Mouse (Mus musculus) heart, embryonic 14.5 days (tissue): ENCODE measurements around the gene Sars. TPM values are rescaled to one million over a fixed set of nuclear protein-coding genes. Genes with fewer than 3 reads are reported as not detected.
A peak's percentile ranks its signal among the peaks of the same experiment; 100 is the strongest.

Experiments used
- ATAC-seq: fragments of 200-750 bp; cut with Nextera tagmentation; 2 replicates; pipeline ENCODE4 v1.8.0; 2017; ENCODE audit warnings: low read depth, moderate TSS enrichment; ENCODE audit not compliant: insufficient number of reproducible peaks, insufficient read depth, low FRiP score
- H3K27ac ChIP-seq, 2 experiments: fragments of 200-500 bp in 1 of 2; fragments of 300-500 bp in 1 of 2; sonication (generic) in 1 of 2; replicated peaks in 1 of 2; 2 replicates each; pipeline ENCODE4 v1.5.1; 2012 to 2014; ENCODE audit warnings: low read depth in 2 of 2, low read length in 2 of 2, control low read depth in 1 of 2, mild to moderate bottlenecking in 1 of 2, mixed read lengths in 1 of 2; ENCODE audit not compliant: control insufficient read depth in 1 of 2, insufficient read depth in 1 of 2
- H3K27me3 ChIP-seq: fragments of 300-500 bp; sonication (generic); 2 replicates; pipeline ENCODE4 v1.6.1; 2014; ENCODE audit warnings: mild to moderate bottlenecking, low read length, control low read depth; ENCODE audit not compliant: control insufficient read depth, insufficient read depth
- H3K36me3 ChIP-seq: fragments of 300-500 bp; sonication (generic); 2 replicates; pipeline ENCODE4 v1.6.1; 2014; ENCODE audit warnings: mild to moderate bottlenecking, control low read depth, low read length, mixed read lengths; ENCODE audit not compliant: control insufficient read depth, insufficient read depth
- H3K4me1 ChIP-seq, 2 experiments: fragments of 200-500 bp in 1 of 2; fragments of 300-500 bp in 1 of 2; sonication (generic) in 1 of 2; 2 replicates each; pipeline ENCODE4 v1.6.1; 2012 to 2014; ENCODE audit warnings: low read length in 2 of 2, control low read depth in 1 of 2, mixed read lengths in 1 of 2; ENCODE audit not compliant: control insufficient read depth in 2 of 2, insufficient read depth in 2 of 2
- H3K4me2 ChIP-seq: fragments of 300-500 bp; sonication (generic); 2 replicates; pipeline ENCODE4 v1.6.1; 2014; ENCODE audit warnings: mild to moderate bottlenecking, low read length
- H3K4me3 ChIP-seq, 2 experiments: fragments of 200-500 bp in 1 of 2; fragments of 300-500 bp in 1 of 2; sonication (generic) in 1 of 2; 2 replicates each; pipeline ENCODE4 v1.5.1; 2012 to 2014; ENCODE audit warnings: low read length in 2 of 2, mild to moderate bottlenecking in 2 of 2, control low read depth in 1 of 2, low read depth in 1 of 2, moderate library complexity in 1 of 2; ENCODE audit not compliant: control insufficient read depth in 1 of 2, insufficient read depth in 1 of 2
- H3K9ac ChIP-seq: fragments of 300-500 bp; sonication (generic); 2 replicates; pipeline ENCODE4 v1.6.1; 2014; ENCODE audit warnings: mild to moderate bottlenecking, low read length
- H3K9me3 ChIP-seq: fragments of 300-500 bp; sonication (generic); 2 replicates; pipeline ENCODE4 v1.6.1; 2016; ENCODE audit warnings: low read length, control low read depth; ENCODE audit not compliant: control insufficient read depth
- WGBS: fragments of 180-500 bp; shearing (Covaris S2); extraction: QIAGEN DNeasy Blood & Tissue Kit; methylation state at CpG from one replicate; pipeline ENCODE4 v1.1.7; 2014; 5-methylcytosine and 5-hydroxymethylcytosine counted together
- polyA plus RNA-seq: library from polyadenylated mRNA; unstranded; fragments of >200 nt; fragmentation: Nextera tagmentation; extraction: Ambion mirVana; gene quantifications from 2 replicates; pipeline ENCODE4 v1.2.1, GENCODE M21; 2014

Gene Sars
- polyA plus RNA-seq, 1 experiment from 2014 or later: 84.5 TPM

GRCm38 (mm10) chr3:108423844-108424801 lies 20.9 kb downstream of the Sars start:
- peak overlapping the region in 1 of 2 experiments; percentile 2; a peak in 1 of 4 replicates for H3K4me3 ChIP-seq
- no peaks in the 10 kb centered on the region for H3K9me3 ChIP-seq
- no peaks in the 10 kb centered on the region for H3K27me3 ChIP-seq
- peaks cover 44% of the 10 kb centered on the region for H3K36me3 ChIP-seq
- WGBS: 20% methylated on average over 11 of the region's 11 CpGs
- peaks cover 5 to 11% of the 10 kb centered on the region in 2 experiments for H3K4me1 ChIP-seq
- no peak for ATAC-seq
- H3K4me2 ChIP-seq: peak overlapping the region; percentile 55
- H3K27ac ChIP-seq: no peak overlapping the region
- peak overlapping the region; percentile 55; the same call in 1 of the 2 replicates for H3K9ac ChIP-seq

DNA sequence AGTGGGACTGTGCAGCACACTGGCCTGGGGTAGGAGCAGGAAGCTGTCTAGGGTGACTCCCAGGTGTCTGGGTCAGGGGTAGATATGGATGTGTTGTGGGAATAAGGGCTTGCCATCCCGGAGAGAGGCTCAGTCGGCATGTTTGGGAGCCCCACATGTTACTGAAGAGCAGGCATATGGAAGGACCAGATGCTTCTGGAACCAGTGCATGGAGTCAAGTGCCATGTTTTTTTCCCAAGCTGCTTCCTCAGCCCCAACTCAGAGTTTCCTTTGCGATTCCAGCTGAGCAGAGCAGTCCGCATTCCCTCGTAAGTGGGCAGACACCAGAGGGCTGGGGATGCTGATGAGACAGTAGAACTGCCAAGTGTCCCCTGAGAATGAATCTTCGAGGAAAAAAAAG lies 22.0 kb downstream of the Sars start:
- Histone ChIP-seq H3K9ac (no peak overlapping the region), H3K4me1 (peaks cover 5 to 11% of the 10 kb centered on the region in 2 experiments), H3K36me3 (peaks cover 33% of the 10 kb centered on the region), H3K27me3 (no peaks in the 10 kb centered on the region), H3K4me2 (no peak overlapping the region), H3K27ac (no peak overlapping the region), H3K9me3 (no peaks in the 10 kb centered on the region), H3K4me3 (no peak overlapping the region)
- ATAC-seq: no peak
- 26% methylated on average over 6 of the region's 6 CpGs for WGBS

DNA sequence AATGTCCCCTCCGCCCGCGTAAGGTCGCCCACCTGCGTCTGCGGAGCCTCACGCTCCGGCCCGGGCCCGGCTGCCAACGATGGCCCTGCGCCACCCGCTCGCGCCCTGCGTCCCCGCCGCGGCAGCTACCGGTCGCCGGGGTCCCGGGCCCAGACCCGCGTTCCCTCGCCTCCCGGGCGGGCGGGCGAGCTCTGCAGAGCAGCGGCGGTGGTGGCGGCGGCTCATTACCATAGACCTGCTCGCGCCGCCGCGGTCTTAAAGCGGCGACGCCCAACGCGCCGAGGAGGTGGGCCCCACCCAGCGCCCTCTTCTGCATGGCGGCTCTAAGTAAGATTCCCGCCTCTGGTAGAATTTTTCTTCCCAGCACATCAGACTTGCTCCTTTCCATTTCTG lies 29.2 kb downstream of the Sars start:
- peak; percentile 76 for ATAC-seq
- Histone ChIP-seq H3K36me3 (0 out of 2 replicates have a peak, but pooled peaks cover 5% of the 10 kb centered on the region), H3K9ac (peak overlapping the region; percentile 79), H3K4me3 (peak overlapping the region; percentile 74 to 78), H3K4me2 (peak overlapping the region; percentile 100), H3K4me1 (peaks cover 3 to 9% of the 10 kb centered on the region in 2 experiments; a peak in 2 of 4 replicates), H3K27ac (no peak overlapping the region), H3K9me3 (peaks cover 6% of the 10 kb centered on the region; the same call in 1 of the 2 replicates), H3K27me3 (peaks cover 16% of the 10 kb centered on the region)
- WGBS: under 1% methylated on average over 46 of the region's 48 CpGs

DNA sequence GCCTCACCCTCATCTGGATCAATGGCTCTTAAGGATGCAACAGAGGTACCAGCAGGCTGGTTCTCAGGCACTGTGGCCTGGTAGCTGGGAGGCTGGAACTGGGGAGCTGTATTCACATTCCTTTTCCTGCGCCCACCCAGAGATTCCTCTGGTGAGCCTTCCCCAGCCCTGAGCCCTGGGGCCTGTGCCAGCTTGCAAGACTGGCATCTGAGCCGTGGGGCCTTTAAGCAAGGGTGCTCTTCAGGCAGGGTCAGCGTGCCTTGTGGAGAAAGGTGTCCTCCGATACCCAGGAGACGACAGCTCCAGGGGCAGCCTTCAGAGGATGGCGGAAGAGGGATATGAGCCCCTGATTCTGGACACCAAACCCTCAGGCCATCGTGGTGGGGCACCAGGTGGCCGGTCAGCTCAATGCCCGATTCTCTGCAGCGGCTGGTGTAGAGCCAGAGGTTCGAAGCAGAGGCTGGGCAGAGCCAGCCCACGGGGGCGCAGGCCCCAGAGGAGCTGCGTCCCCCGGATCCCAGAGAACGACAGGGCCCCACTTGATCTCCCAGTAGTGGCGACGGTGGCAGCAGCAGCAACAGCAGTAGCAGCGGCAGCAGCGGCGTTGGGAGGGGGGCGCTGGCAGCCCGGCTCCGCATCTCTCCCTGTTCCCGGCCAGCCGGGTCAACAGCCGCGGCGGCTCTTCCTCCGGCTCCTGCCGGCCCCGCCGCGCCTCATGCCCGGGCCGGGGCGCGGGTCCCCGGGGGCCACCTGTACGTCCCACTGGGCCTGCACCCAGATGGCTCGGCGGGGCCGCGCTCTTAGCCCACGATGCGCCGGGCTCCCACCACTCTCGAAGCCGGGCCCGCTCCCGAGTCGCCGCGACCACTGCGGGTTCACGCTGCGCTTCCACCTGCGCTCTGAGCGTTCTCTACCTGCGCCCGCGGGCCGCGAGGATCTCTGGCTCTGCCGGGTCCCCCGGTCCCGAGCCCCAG lies 29.9 kb downstream of the Sars start, which contains the start of gene Celsr2:
Gene Celsr2 (minus strand): TSS at position 696 of the 974 bp plus-strand sequence.
- ATAC-seq: no peak
- H3K36me3 ChIP-seq: 0 out of 2 replicates have a peak, but pooled peaks cover 5% of the 10 kb centered on the region
- peaks cover 3 to 9% of the 10 kb centered on the region in 2 experiments; a peak in 2 of 4 replicates for H3K4me1 ChIP-seq
- no peak within 1 kb of the TSS for H3K27ac ChIP-seq
- H3K4me3 ChIP-seq: peak within 1 kb of the TSS; percentile 74 to 78
- H3K9me3 ChIP-seq: peaks cover 6% of the 10 kb centered on the region; the same call in 1 of the 2 replicates
- H3K27me3 ChIP-seq: peaks cover 16% of the 10 kb centered on the region
- 10% methylated on average over 42 of the region's 67 CpGs for WGBS
- peak within 1 kb of the TSS; percentile 79 for H3K9ac ChIP-seq
- peak within 1 kb of the TSS; percentile 100 for H3K4me2 ChIP-seq

GRCm38 (mm10) chr3:108413634-108414360 lies 31.2 kb downstream of the Sars start:
- H3K9ac ChIP-seq: no peak overlapping the region
- ATAC-seq: no peak
- H3K27ac ChIP-seq: no peak overlapping the region
- no peak overlapping the region for H3K4me2 ChIP-seq
- H3K4me3 ChIP-seq: no peak overlapping the region
- H3K36me3 ChIP-seq: 0 out of 2 replicates have a peak, but pooled peaks cover 5% of the 10 kb centered on the region
- peaks cover 16% of the 10 kb centered on the region for H3K27me3 ChIP-seq
- H3K9me3 ChIP-seq: peaks cover 6% of the 10 kb centered on the region; the same call in 1 of the 2 replicates
- WGBS: 94% methylated on average over 35 of the region's 35 CpGs
- H3K4me1 ChIP-seq: peaks cover 3 to 9% of the 10 kb centered on the region in 2 experiments; a peak in 2 of 4 replicates

- no peak for ATAC-seq
These were observed 33.3 kb downstream of the Sars start for GRCm38 (mm10) chr3:108411754-108412121.

More at GRCm38 (mm10) chr3:108411754-108412121, 33.3 kb downstream of the Sars start:
- Histone ChIP-seq H3K27me3 (peaks cover 16% of the 10 kb centered on the region), H3K4me3 (no peak overlapping the region), H3K9ac (peak overlapping the region; percentile 25; the same call in 1 of the 2 replicates), H3K4me2 (no peak overlapping the region), H3K9me3 (peaks cover 6% of the 10 kb centered on the region; the same call in 1 of the 2 replicates), H3K27ac (peak overlapping the region in 1 of 2 experiments; percentile 28; a peak in 1 of 4 replicates), H3K4me1 (peaks cover 3 to 9% of the 10 kb centered on the region in 2 experiments; a peak in 2 of 4 replicates), H3K36me3 (0 out of 2 replicates have a peak, but pooled peaks cover 5% of the 10 kb centered on the region)
- 71% methylated on average over 8 of the region's 8 CpGs for WGBS
